Mouse (Mus musculus) lung, adult 2 months (tissue): Measurements from ENCODE around the gene Mecom.

ENCODE experiments used
- CTCF ChIP-seq: fragments of 200-500 bp; IDR thresholded peaks from 2 replicates; pipeline ENCODE4 v1.5.1; 2011; ENCODE audit warnings: mild to moderate bottlenecking, low read length, control low read depth; ENCODE audit not compliant: insufficient read depth
- POLR2A ChIP-seq: fragments of 200-500 bp; IDR thresholded peaks from 2 replicates; pipeline ENCODE4 v1.6.1; 2011; ENCODE audit warnings: low read depth, mild to moderate bottlenecking, control low read depth, low read length, borderline replicate concordance; ENCODE audit errors: extremely low read depth

DNA sequence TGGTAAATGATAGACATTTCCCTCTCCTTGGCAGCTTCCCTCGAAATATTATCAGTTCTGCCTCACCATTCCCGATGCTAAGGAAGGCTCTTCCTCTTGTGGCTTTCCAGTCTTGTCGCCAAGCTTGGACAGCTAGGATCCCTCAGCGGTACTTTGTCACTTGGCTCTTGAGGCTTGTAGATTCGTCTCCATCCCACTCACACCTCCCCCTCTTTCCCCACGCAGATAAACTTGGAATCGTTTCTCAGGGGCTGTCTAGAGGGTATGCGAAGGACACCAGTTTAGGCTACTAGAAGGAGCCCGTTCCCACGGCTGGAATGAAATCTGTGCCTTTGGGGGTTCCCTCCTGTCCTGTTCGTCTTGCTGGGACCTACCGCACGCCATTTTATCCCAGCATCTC, 1.4 kb downstream of the Mecom start:
- TF ChIP-seq CTCF (no peak), POLR2A (no peak)
